Mouse (Mus musculus) heart, embryonic 11.5 days (tissue): Measurements from ENCODE around the gene Krt34. TPM values are rescaled to one million over a fixed set of nuclear protein-coding genes. Genes with fewer than 3 reads are reported as not detected.

ENCODE experiments used
- ATAC-seq: fragments of 200-750 bp; cut with Nextera tagmentation; replicated peaks from 2 replicates; pipeline ENCODE4 v1.8.0; 2017; ENCODE audit warnings: moderate library complexity; ENCODE audit not compliant: insufficient number of reproducible peaks, low FRiP score, low TSS enrichment
- H3K27ac ChIP-seq: fragments of 300-500 bp; sonication (generic); 2 replicates; pipeline ENCODE4 v1.5.1; 2014; ENCODE audit warnings: mild to moderate bottlenecking, low read depth, low read length
- H3K27me3 ChIP-seq: fragments of 300-500 bp; sonication (generic); 2 replicates; pipeline ENCODE4 v1.6.1; 2014; ENCODE audit warnings: mild to moderate bottlenecking, low read length, mixed read lengths; ENCODE audit not compliant: control insufficient read depth, insufficient read depth
- H3K36me3 ChIP-seq: fragments of 300-500 bp; sonication (generic); 2 replicates; pipeline ENCODE4 v1.6.1; 2014; ENCODE audit warnings: mild to moderate bottlenecking, low read length, moderate library complexity, mixed read lengths; ENCODE audit not compliant: control insufficient read depth, insufficient read depth
- H3K4me1 ChIP-seq: fragments of 300-500 bp; sonication (generic); 2 replicates; pipeline ENCODE4 v1.6.1; 2014; ENCODE audit warnings: low read length; ENCODE audit not compliant: control insufficient read depth, insufficient read depth
- H3K4me2 ChIP-seq: fragments of 300-500 bp; sonication (generic); 2 replicates; pipeline ENCODE4 v1.6.1; 2014; ENCODE audit warnings: mild to moderate bottlenecking, moderate library complexity
- H3K4me3 ChIP-seq: fragments of 300-500 bp; sonication (generic); 2 replicates; pipeline ENCODE4 v1.5.1; 2014; ENCODE audit warnings: low read depth, low read length
- H3K9ac ChIP-seq: fragments of 300-500 bp; sonication (generic); 2 replicates; pipeline ENCODE4 v1.6.1; 2014; ENCODE audit warnings: mild to moderate bottlenecking, low read depth, low read length, moderate library complexity
- H3K9me3 ChIP-seq: fragments of 300-500 bp; sonication (generic); replicated peaks from 2 replicates; pipeline ENCODE4 v1.6.1; 2016; ENCODE audit warnings: low read length; ENCODE audit not compliant: control insufficient read depth
- WGBS: fragments of 180-500 bp; shearing (Covaris S2); extraction: QIAGEN DNeasy Blood & Tissue Kit; methylation state at CpG from one replicate; pipeline ENCODE4 v1.1.7; 2014; ENCODE audit not compliant: insufficient replicate concordance; 5-methylcytosine and 5-hydroxymethylcytosine counted together
- polyA plus RNA-seq: library from polyadenylated mRNA; unstranded; fragments of >200 nt; fragmentation: Nextera tagmentation; extraction: Ambion mirVana; gene quantifications from 2 replicates; pipeline ENCODE4 v1.2.1, GENCODE M21; 2014

Gene Krt34
- polyA plus RNA-seq: not detected in 2 replicates

GRCm38 (mm10) chr11:100041454-100041853, at the start of gene Krt34:
TSS of gene Krt34 (minus strand) at chr11:100041554.
- Histone ChIP-seq H3K4me2 (no peak within 1 kb of the TSS), H3K4me3 (no peak within 1 kb of the TSS), H3K27ac (no peak within 1 kb of the TSS), H3K9ac (no peak within 1 kb of the TSS), H3K9me3 (no peaks in the 10 kb centered on the region), H3K27me3 (no peaks in the 10 kb centered on the region), H3K36me3 (no peaks in the 10 kb centered on the region), H3K4me1 (no peaks in the 10 kb centered on the region)
- 88% methylated on average over 6 of the region's 6 CpGs for WGBS
- no peak for ATAC-seq

- H3K27ac ChIP-seq: no peak overlapping the region
- no peaks in the 10 kb centered on the region for H3K9me3 ChIP-seq
- no peak for ATAC-seq
- WGBS: 62% methylated on average over 7 of the region's 7 CpGs
- no peaks in the 10 kb centered on the region for H3K27me3 ChIP-seq
- H3K4me1 ChIP-seq: no peaks in the 10 kb centered on the region
- H3K4me2 ChIP-seq: no peak overlapping the region
- H3K9ac ChIP-seq: no peak overlapping the region
- H3K4me3 ChIP-seq: no peak overlapping the region
- H3K36me3 ChIP-seq: no peaks in the 10 kb centered on the region
These were observed 47.1 kb upstream of the Krt34 start for GRCm38 (mm10) chr11:100088378-100089025.

- 85% methylated on average over 10 of the region's 10 CpGs for WGBS
- ATAC-seq: no peak
- Histone ChIP-seq H3K4me2 (no peak within 1 kb of the TSS), H3K36me3 (no peaks in the 10 kb centered on the region), H3K27ac (no peak within 1 kb of the TSS), H3K4me3 (no peak within 1 kb of the TSS), H3K9ac (no peak within 1 kb of the TSS), H3K9me3 (no peaks in the 10 kb centered on the region), H3K4me1 (no peaks in the 10 kb centered on the region), H3K27me3 (no peaks in the 10 kb centered on the region)
These were observed 46.5 kb upstream of the Krt34 start, which contains the start of gene Krt32 for GRCm38 (mm10) chr11:100087861-100088260. TSS of gene Krt32 (minus strand) at chr11:100088226.

GRCm38 (mm10) chr11:100073873-100074272, 32.5 kb upstream of the Krt34 start:
- Histone ChIP-seq H3K27ac (no peak overlapping the region), H3K9ac (no peak overlapping the region), H3K4me2 (no peak overlapping the region), H3K4me1 (no peaks in the 10 kb centered on the region), H3K4me3 (no peak overlapping the region), H3K36me3 (no peaks in the 10 kb centered on the region), H3K9me3 (no peaks in the 10 kb centered on the region), H3K27me3 (no peaks in the 10 kb centered on the region)
- ATAC-seq: no peak
- 41% methylated on average over 1 of the region's 1 CpGs for WGBS

- H3K4me1 ChIP-seq: peaks cover 6% of the 10 kb centered on the region; the same call in 1 of the 2 replicates
- H3K9me3 ChIP-seq: no peaks in the 10 kb centered on the region
- ATAC-seq: no peak
- 69% methylated on average over 17 of the region's 17 CpGs for WGBS
- no peak overlapping the region for H3K9ac ChIP-seq
- no peak overlapping the region for H3K27ac ChIP-seq
- no peak overlapping the region for H3K4me3 ChIP-seq
- no peaks in the 10 kb centered on the region for H3K36me3 ChIP-seq
- H3K4me2 ChIP-seq: no peak overlapping the region
- H3K27me3 ChIP-seq: no peaks in the 10 kb centered on the region
These were observed 26.1 kb upstream of the Krt34 start for GRCm38 (mm10) chr11:100067293-100068036.

- no peak overlapping the region for H3K27ac ChIP-seq
- WGBS: 66% methylated on average over 12 of the region's 12 CpGs
These were observed 25.1 kb upstream of the Krt34 start for GRCm38 (mm10) chr11:100066236-100067010.

GRCm38 (mm10) chr11:100058875-100059274, 17.5 kb upstream of the Krt34 start:
- Histone ChIP-seq H3K27ac (no peak overlapping the region), H3K36me3 (no peaks in the 10 kb centered on the region), H3K4me1 (no peaks in the 10 kb centered on the region), H3K9me3 (no peaks in the 10 kb centered on the region), H3K4me3 (no peak overlapping the region), H3K9ac (no peak overlapping the region), H3K27me3 (no peaks in the 10 kb centered on the region), H3K4me2 (no peak overlapping the region)
- no peak for ATAC-seq
- WGBS: 75% methylated on average over 8 of the region's 8 CpGs

More at GRCm38 (mm10) chr11:100066236-100067010, 25.1 kb upstream of the Krt34 start:
- no peak for ATAC-seq
- no peak overlapping the region for H3K4me3 ChIP-seq
- no peaks in the 10 kb centered on the region for H3K36me3 ChIP-seq
- H3K4me2 ChIP-seq: no peak overlapping the region
- no peaks in the 10 kb centered on the region for H3K27me3 ChIP-seq
- H3K9me3 ChIP-seq: no peaks in the 10 kb centered on the region
- H3K4me1 ChIP-seq: peaks cover 6% of the 10 kb centered on the region; the same call in 1 of the 2 replicates
- H3K9ac ChIP-seq: no peak overlapping the region
